Mouse (Mus musculus) liver, embryonic 14.5 days (tissue): Measurements from ENCODE around the gene Srsf10.

Experiments used
- CTCF ChIP-seq: IDR thresholded peaks from 2 replicates; pipeline ENCODE4 v1.5.1; 2016; ENCODE audit warnings: antibody characterized with exemption, low read depth, control low read depth
- EP300 ChIP-seq: IDR thresholded peaks from 2 replicates; pipeline ENCODE4 v1.6.1; 2016; ENCODE audit warnings: antibody characterized with exemption, low read depth

- TF ChIP-seq EP300, result no peak
- TF ChIP-seq CTCF, result no peak
Measured at GRCm38 (mm10) chr4:135824254-135824653, 31.3 kb upstream of the Srsf10 start.
